Mouse (Mus musculus): ENCODE results near the gene Dlgap1. TPM values are rescaled to one million over a fixed set of nuclear protein-coding genes. Genes with fewer than 3 reads are reported as not detected.

Gene Dlgap1
- total RNA-seq, 4 experiments from 2014 or later, result 456 to 507 (median 496) TPM

DNA sequence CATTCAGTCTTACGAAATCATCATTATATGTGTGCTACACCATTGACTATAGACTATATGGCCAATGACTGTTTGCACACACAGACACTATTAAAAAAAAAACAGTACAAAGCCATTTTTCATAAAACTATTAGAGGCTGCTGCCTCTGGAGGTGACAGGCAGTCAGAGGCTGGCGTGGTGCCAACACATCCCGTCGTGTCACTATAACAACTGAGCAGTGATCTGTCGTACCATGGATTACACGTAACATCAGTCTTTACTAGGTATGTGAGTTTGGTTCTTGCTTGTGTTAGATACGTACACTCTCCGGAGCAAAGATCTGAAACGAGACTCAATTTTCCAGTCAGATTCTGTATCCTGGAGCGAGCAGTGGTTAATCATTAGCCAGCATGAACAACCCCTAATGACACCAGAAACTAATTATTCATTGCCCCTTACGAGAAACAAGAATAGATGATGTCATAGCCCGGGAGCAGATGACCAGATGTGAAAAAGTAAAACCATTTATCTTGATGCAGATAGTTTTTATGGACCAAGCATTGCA lies 888.1 kb downstream of the Dlgap1 start:
- no peak for DNase-seq (ENCODE audit: low spot score in 2 of 2)

DNA sequence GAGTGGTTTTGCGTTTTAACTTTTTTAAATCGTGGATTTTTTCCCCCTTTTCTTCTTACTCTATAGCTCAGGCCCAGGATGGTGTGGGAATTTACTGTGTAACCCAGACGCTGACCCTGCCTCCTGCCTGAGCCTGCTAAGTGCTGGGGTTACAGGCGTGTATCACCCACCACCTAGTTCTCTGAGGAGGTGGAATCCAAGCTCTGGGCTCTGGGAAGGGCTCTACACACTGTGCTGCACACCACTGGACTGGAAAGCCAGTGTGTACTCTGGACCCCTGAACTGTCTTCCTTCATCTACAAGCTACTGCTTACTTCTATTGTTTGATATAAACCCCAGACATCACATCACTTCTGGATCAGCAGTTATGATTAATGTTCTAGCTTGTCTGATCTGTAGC lies 889.9 kb downstream of the Dlgap1 start:
- DNase-seq (ENCODE audit: low spot score in 2 of 2), result no peak

DNA sequence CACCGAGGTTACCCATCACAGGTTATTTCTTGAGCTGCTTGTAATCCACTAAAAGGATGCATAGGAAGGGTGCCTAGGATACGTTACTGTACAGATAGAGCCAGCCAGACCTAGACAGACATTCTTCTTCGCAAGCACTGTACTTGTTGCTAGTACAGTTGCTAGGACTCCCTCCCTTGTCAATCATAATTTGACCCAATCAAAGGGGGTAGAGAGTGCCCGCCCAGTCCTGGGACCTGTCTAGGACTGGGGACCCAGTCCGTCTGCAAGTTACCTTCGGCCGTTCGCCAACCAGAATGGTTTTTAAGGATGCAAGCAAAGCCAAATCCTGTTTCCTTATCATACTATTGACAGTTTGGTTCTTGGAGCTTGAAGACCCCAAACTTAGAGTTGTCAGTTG lies 895.2 kb downstream of the Dlgap1 start:
- no peak for DNase-seq (ENCODE audit: low spot score in 2 of 2)

DNA sequence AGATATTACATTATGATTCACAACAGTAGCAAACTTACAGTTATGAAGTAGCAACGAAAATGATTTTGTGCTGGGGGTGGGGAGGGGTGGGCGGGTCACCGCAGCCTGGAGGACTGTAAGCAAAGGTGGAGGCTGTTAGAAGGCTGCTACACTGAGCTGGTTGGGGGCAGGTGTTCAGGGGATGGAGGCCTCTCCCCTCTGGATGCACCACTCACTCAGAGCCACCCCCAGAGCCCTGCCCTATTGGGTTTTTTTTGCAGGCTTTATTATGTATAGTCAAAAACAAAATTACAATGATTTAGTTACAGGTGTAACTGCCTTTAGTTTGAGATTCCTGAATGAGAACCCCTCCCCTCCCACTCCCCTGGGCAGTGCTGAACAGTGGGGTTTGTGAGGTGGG lies 895.8 kb downstream of the Dlgap1 start:
- DNase-seq (ENCODE audit: low spot score in 2 of 2), result no peak

DNA sequence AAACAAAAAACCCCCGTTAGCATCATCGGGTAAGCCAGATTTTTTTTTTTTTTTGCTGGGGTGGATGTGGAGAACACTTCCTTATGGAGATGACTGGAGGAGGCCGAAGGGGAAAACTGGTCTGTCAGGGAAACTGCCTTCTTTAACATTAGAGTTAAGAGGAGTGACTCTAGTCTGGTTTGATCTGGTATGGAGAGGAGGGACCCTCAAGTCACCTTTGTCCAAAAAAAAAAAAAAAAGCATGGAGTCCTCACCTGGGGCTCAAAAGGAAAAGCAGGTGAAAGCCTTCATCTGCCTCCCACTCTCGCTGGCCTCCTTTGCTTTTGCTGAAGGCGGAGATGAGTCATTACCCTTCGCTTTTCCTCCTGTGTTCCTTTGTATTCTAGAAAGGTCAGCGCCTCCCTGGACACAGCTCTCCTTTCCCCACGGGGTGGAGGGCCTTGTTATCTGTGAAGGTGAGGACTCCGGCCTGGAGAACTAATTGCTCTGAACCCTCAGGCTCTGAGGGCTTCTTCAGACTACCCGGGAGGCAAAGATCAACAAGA lies 896.3 kb downstream of the Dlgap1 start:
- no peak for DNase-seq (ENCODE audit: low spot score in 2 of 2)

DNA sequence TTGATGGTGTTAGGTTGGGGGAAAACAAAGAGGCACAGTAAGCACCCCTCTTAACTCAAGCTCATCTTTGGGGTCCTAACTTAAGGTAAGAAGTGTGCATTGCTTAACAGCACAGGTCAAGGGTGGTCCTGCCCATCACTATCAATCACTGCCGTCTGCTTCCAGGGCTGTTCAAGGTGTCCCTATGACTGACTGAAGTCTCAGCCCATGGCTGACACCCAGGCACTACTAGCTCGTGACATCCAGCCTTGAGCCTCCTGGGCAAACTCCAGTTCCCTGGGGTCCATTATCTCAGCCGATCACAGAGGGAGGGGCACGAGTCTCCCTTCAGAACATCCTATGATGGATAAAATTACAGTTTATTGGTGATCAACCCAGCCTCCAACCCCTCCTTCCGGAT lies 897.2 kb downstream of the Dlgap1 start:
- no peak for DNase-seq (ENCODE audit: low spot score in 2 of 2)

DNA sequence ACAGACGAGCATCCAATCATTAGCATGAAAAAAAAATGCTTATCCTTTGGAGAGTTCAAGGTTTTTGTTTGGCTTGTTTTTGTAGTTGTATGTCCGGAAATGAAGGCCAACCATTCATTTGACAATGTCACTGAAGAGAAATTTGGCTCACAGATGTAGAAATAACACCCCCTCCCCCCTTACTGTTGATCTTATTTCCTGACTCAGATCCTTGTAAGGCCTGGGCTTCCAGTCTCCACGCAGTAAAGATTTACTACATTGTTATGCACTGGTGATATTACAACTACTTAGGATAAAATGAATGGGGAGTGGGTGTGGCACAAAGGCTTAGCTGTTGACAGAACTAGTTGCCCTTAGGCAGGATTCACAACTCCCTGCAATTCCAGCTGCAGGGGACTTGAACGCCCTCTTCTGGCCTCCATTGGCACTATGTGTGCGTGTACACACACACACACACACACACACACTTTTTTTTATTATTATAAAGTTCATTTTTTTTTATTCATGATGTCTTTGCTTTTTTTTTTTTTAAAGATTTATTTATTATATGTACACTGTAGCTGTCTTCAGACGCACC lies 897.8 kb downstream of the Dlgap1 start:
- no peak for DNase-seq (ENCODE audit: low spot score in 2 of 2)

DNA sequence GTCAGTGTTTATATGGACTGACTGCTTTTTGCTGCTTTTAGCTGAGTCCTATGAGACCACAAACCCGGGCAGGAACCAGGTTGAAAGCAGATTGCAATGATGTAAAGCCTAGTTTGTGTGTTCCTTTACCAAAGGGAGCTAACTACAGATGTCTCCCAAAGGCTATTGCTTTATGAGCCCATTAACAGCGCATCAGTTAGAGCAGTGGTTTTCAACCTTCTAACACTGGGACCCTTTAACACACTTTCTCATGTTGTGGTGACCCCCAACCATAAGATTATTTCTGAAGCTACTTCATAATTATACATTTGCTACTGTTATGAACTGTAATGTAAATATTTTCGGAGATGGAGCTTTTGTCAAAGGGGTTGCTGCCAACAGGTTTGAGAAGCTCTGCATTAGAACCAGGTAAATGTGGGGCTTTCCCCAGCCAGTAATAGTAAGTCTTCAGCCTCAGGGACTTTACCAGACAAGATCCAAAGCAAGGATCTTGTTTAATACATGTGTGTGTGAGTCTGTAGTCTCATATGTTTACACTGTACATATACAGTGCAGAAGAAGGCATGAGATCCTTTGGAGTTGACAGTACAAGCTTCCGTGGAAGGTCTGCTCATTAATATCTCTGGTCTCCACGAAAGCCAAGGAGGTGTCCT lies 899.8 kb downstream of the Dlgap1 start:
- no peak for DNase-seq (ENCODE audit: low spot score in 2 of 2)

DNA sequence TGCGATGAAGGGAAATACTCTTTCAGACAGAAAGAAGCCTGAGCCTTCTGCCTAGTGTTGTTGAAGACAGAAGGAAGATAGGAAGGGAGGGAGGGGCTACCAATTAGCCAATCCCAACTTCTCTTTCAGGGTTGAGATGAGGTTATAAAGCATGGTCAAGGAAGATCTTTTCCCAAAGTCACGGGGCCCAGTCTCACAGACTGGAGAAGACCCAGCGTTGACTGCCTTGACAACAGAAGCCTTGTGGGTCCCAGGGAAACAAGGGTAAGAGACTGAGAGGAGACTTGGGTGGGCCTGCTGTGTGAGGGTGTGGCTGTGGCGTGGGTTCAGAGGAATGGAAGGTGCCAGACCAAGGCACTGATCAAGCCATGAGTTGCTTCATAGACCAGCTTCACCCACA lies 901.7 kb downstream of the Dlgap1 start:
- no peak for DNase-seq (ENCODE audit: low spot score in 2 of 2)

Small RNA genes lying within 50 kb of the gene (microRNA-seq; reads per million reads assigned to microRNA genes)
- 0 reads per million in 2 experiments for gene Mir1195
